Comparison of ENCODE assay signal across 7 mouse cellular contexts in genomic region chr2:172371258-172371657, GRCm38 (mm10). TPM values are rescaled to one million over a fixed set of nuclear protein-coding genes. Genes with fewer than 3 reads are reported as not detected.
A peak's percentile ranks its signal among the peaks of the same experiment; 100 is the strongest.
DNase-seq lines count a peak whose midpoint lies in the region; ATAC-seq and TF ChIP-seq lines count a peak whose summit lies in the region.

No protein-coding gene starts in this region.

- peak overlapping the region; percentile 90 for H3K4me3 ChIP-seq in lung, postnatal 0 days (ENCODE audit: low read depth, low read length)
- peak overlapping the region; percentile 79 for H3K4me3 ChIP-seq in embryonic facial prominence, embryonic 15.5 days (replicated peaks)
- H3K4me3 ChIP-seq in limb, embryonic 11.5 days (ENCODE audit: low read depth, low read length), result peak overlapping the region; percentile 93
- H3K4me3 ChIP-seq in small intestine, adult 2 months (ENCODE audit: low read depth, low read length), result peak overlapping the region; percentile 85

- no peak for TF ChIP-seq EP300 in lung, postnatal 0 days (IDR thresholded peaks at IDR 0.05)

- peak overlapping the region; percentile 91 for H3K4me2 ChIP-seq in lung, postnatal 0 days (replicated peaks; ENCODE audit: low read depth, low read length)
- H3K4me2 ChIP-seq in embryonic facial prominence, embryonic 15.5 days (replicated peaks), result peak overlapping the region; percentile 55
- H3K4me2 ChIP-seq in limb, embryonic 11.5 days (ENCODE audit: low read depth, severe bottlenecking), result peak overlapping the region; percentile 49

- H3K9ac ChIP-seq in lung, postnatal 0 days (replicated peaks; ENCODE audit: low read depth), result peak overlapping the region; percentile 94
- peak overlapping the region; percentile 88 for H3K9ac ChIP-seq in embryonic facial prominence, embryonic 15.5 days
- peak overlapping the region; percentile 94 for H3K9ac ChIP-seq in limb, embryonic 11.5 days (ENCODE audit: low read length)

- peak overlapping the region; percentile 79 for H3K27ac ChIP-seq in lung, postnatal 0 days (ENCODE audit: low read length)
- H3K27ac ChIP-seq in embryonic facial prominence, embryonic 15.5 days (replicated peaks), result peak overlapping the region; percentile 90; the same call in 1 of the 2 replicates
- no peak overlapping the region; the same call in 1 of the 2 replicates for H3K27ac ChIP-seq in limb, embryonic 11.5 days (replicated peaks; ENCODE audit: low read depth, low read length)
- no peak overlapping the region for H3K27ac ChIP-seq in small intestine, adult 2 months (ENCODE audit: insufficient read depth, low read depth, low read length)

- no peak for TF ChIP-seq POLR2A in small intestine, adult 2 months (IDR thresholded peaks at IDR 0.05; ENCODE audit: low read depth, low read length)

- peaks cover 17% of the 10 kb centered on the region; the same call in 1 of the 2 replicates for H3K36me3 ChIP-seq in lung, postnatal 0 days (ENCODE audit: insufficient read depth, low read length)
- H3K36me3 ChIP-seq in embryonic facial prominence, embryonic 15.5 days, result peaks cover 47% of the 10 kb centered on the region
- peaks cover 32% of the 10 kb centered on the region; the same call in 1 of the 2 replicates for H3K36me3 ChIP-seq in limb, embryonic 11.5 days (ENCODE audit: control insufficient read depth, insufficient read depth, low read length)
- H3K36me3 ChIP-seq in small intestine, adult 2 months (ENCODE audit: control insufficient read depth, insufficient read depth, low read length), result peaks cover 25% of the 10 kb centered on the region

- DNase-seq in lung, postnatal 0 days (ENCODE audit: low spot score), result peak; percentile 39
- no peak for DNase-seq in lung, postnatal 25 days (ENCODE audit: low spot score)
- DNase-seq in limb, embryonic 11.5 days (ENCODE audit: low spot score), result no peak
- no peak for DNase-seq in retina, postnatal 1 day
- no peak for DNase-seq in thymus, postnatal 4 days

- no peak for TF ChIP-seq CTCF in lung, postnatal 0 days (IDR thresholded peaks at IDR 0.05)
- no peak for TF ChIP-seq CTCF in small intestine, adult 2 months (IDR thresholded peaks at IDR 0.05; ENCODE audit: extremely low read depth, insufficient read length, insufficient replicate concordance, low read depth, low read length)

- WGBS in lung, postnatal 0 days, result under 1% methylated on average over 11 of the region's 11 CpGs
- under 1% methylated on average over 11 of the region's 11 CpGs for WGBS in embryonic facial prominence, embryonic 15.5 days
- 1% methylated on average over 11 of the region's 11 CpGs for WGBS in limb, embryonic 11.5 days
- WGBS in small intestine, adult 2 months, result under 1% methylated on average over 11 of the region's 11 CpGs

- no peaks in the 10 kb centered on the region for H3K27me3 ChIP-seq in lung, postnatal 0 days (replicated peaks; ENCODE audit: insufficient read depth, low read length)
- H3K27me3 ChIP-seq in embryonic facial prominence, embryonic 15.5 days, result no peaks in the 10 kb centered on the region
- H3K27me3 ChIP-seq in limb, embryonic 11.5 days (ENCODE audit: control insufficient read depth, insufficient read depth, low read length), result no peaks in the 10 kb centered on the region
- H3K27me3 ChIP-seq in small intestine, adult 2 months (ENCODE audit: control insufficient read depth, insufficient read depth, low read length), result no peaks in the 10 kb centered on the region

- peaks cover 10% of the 10 kb centered on the region; the same call in 1 of the 2 replicates for H3K4me1 ChIP-seq in lung, postnatal 0 days (ENCODE audit: insufficient read depth, low read depth, low read length)
- H3K4me1 ChIP-seq in embryonic facial prominence, embryonic 15.5 days, result peaks cover 26% of the 10 kb centered on the region
- peaks cover 9% of the 10 kb centered on the region for H3K4me1 ChIP-seq in limb, embryonic 11.5 days (ENCODE audit: control insufficient read depth, insufficient read depth, low read length)
- H3K4me1 ChIP-seq in small intestine, adult 2 months (ENCODE audit: control insufficient read depth, insufficient read depth, insufficient read length, low read length), result peaks cover 5% of the 10 kb centered on the region

- ATAC-seq in lung, postnatal 0 days, result no peak
- no peak for ATAC-seq in embryonic facial prominence, embryonic 15.5 days (ENCODE audit: insufficient number of reproducible peaks, low FRiP score, low TSS enrichment, low read depth)
- no peak for ATAC-seq in limb, embryonic 11.5 days (ENCODE audit: insufficient number of reproducible peaks, low FRiP score, low TSS enrichment, low read depth)

- H3K9me3 ChIP-seq in lung, postnatal 0 days (ENCODE audit: low read length), result no peaks in the 10 kb centered on the region
- H3K9me3 ChIP-seq in embryonic facial prominence, embryonic 15.5 days (replicated peaks), result no peaks in the 10 kb centered on the region
- H3K9me3 ChIP-seq in limb, embryonic 11.5 days (ENCODE audit: control insufficient read depth, low read length), result no peaks in the 10 kb centered on the region

RNA-seq across cellular contexts. Expression of gene Cstf1, which starts 0.8 kb away (rescaled TPM):
- 16.8 and 19.4 TPM in 2 replicates for polyA plus RNA-seq in lung, postnatal 0 days (2015; fragmentation: Nextera tagmentation; extraction: Ambion mirVana)
- polyA plus RNA-seq in embryonic facial prominence, embryonic 15.5 days (2015; fragmentation: Nextera tagmentation; extraction: Ambion mirVana), result 31.7 and 38.0 TPM in 2 replicates
- polyA plus RNA-seq in limb, embryonic 11.5 days (2014; fragmentation: Nextera tagmentation; extraction: Ambion mirVana), result 52.1 and 60.3 TPM in 2 replicates
- 12.2 and 20.9 TPM in 2 replicates for polyA plus RNA-seq in small intestine, adult 2 months (2012; rRNA removed)

RNA-seq across cellular contexts. Expression of gene Aurka, which starts 0.9 kb away (rescaled TPM):
- polyA plus RNA-seq in lung, postnatal 0 days (2015; fragmentation: Nextera tagmentation; extraction: Ambion mirVana), result 6.3 and 7.9 TPM in 2 replicates
- polyA plus RNA-seq in embryonic facial prominence, embryonic 15.5 days (2015; fragmentation: Nextera tagmentation; extraction: Ambion mirVana), result 76.0 and 84.8 TPM in 2 replicates
- 219 and 224 TPM in 2 replicates for polyA plus RNA-seq in limb, embryonic 11.5 days (2014; fragmentation: Nextera tagmentation; extraction: Ambion mirVana)
- polyA plus RNA-seq in small intestine, adult 2 months (2012; rRNA removed), result 4.4 and 9.9 TPM in 2 replicates

RNA-seq across cellular contexts. Expression of gene Cass4, which starts 22.3 kb away (rescaled TPM):
- polyA plus RNA-seq in lung, postnatal 0 days (2015; fragmentation: Nextera tagmentation; extraction: Ambion mirVana), result 9.3 and 11.9 TPM in 2 replicates
- polyA plus RNA-seq in embryonic facial prominence, embryonic 15.5 days (2015; fragmentation: Nextera tagmentation; extraction: Ambion mirVana), result 0.79 and 1.1 TPM in 2 replicates
- 0.11 and 0.35 TPM in 2 replicates for polyA plus RNA-seq in limb, embryonic 11.5 days (2014; fragmentation: Nextera tagmentation; extraction: Ambion mirVana)
- 0.37 and 0.61 TPM in 2 replicates for polyA plus RNA-seq in small intestine, adult 2 months (2012; rRNA removed)

RNA-seq across cellular contexts. Expression of gene Fam210b, which starts 25.9 kb away (rescaled TPM):
- polyA plus RNA-seq in lung, postnatal 0 days (2015; fragmentation: Nextera tagmentation; extraction: Ambion mirVana), result 32.8 and 37.0 TPM in 2 replicates
- 19.0 and 21.3 TPM in 2 replicates for polyA plus RNA-seq in embryonic facial prominence, embryonic 15.5 days (2015; fragmentation: Nextera tagmentation; extraction: Ambion mirVana)
- polyA plus RNA-seq in limb, embryonic 11.5 days (2014; fragmentation: Nextera tagmentation; extraction: Ambion mirVana), result 14.9 and 15.9 TPM in 2 replicates
- polyA plus RNA-seq in small intestine, adult 2 months (2012; rRNA removed), result 16.8 and 22.7 TPM in 2 replicates

Comparison
In these comparisons a context has a peak if more than half of its experiments do, and no peak if none do; other contexts are left out.
1. H3K27ac ChIP-seq: peak in lung, postnatal 0 days (single experiment) and embryonic facial prominence, embryonic 15.5 days (single experiment); none in limb, embryonic 11.5 days (single experiment) and small intestine, adult 2 months (single experiment).
2. Peak in every context shown above with its lines, with median percentiles within 50 percentile points of each other: H3K4me2 ChIP-seq, H3K4me3 ChIP-seq and H3K9ac ChIP-seq.